Mouse (Mus musculus) adrenal gland, adult (tissue): Measurements from ENCODE around the gene Kremen2.

Experiments used
- DNase-seq, 2 experiments: peaks; one replicate each; pipeline ENCODE4 v3.0.0; 2022 to 2023; ENCODE audit warnings: low spot score in 1 of 2; ENCODE audit not compliant: inconsistent age in 2 of 2

The Kremen2 gene

GRCm38 (mm10) chr17:23737493-23738445 lies 7.9 kb downstream of the Kremen2 start:
- DNase-seq: no peak

DNA sequence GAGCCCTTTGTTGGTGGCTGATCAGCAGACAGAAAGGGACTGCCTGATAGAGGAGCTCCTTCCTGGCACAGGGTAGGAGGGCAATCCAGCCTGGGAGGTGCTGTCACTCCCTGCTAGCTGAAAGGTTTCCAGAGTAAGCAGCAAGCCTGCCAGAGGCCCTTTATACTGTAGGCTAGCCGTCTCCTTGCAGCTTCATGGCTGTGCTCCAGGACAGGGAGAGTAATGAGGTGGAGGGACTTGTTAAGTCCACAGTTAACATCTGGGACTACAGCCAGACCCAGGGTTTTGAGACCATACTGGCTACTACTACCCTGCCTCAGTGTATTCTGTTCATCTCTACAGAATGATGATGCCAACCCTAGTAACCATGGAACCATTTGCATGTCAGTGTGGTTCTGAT lies 11.3 kb downstream of the Kremen2 start:
- DNase-seq: no peak

DNA sequence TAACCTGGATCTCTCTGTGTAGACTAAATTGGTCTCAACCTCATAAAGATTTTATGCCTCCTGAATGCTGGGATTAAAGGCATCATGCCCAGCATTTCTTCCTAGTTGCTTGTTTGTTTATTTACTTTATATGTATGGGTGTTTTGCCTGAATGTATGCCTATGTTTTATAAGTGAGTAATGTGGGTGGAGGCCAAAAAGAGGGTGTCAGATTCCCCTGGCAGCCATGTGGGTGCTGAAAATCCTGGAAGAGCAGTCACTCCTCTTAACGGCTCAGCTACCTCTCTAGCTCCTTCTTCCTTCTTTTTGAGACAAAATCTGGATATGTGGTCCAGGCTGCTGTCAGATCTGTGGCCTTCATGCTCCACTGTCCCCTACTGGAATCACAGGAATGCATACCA lies 15.2 kb downstream of the Kremen2 start:
- DNase-seq: no peak

DNA sequence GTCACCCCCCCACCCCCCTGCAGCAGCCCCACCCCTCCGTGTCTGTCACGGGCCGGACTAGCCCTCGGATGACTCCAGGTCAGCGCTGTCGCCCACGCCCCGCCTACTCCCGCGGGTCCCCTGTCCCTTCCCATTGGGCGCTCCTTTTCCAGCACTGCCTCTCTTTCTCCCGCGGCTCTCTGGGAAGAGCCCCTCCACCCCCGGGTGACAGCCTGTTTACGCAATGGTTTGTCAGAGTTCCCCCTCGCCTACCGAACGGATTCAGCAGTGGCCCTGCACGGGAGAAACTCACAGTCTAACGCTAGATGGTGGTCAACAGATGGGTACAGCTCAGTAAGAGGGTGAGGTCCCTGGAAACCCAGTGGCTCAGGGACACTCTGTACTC lies 18.9 kb downstream of the Kremen2 start:
- peak; percentile 85 to 88 for DNase-seq

GRCm38 (mm10) chr17:23725999-23726757 lies 19.5 kb downstream of the Kremen2 start, which contains the start of gene Pkmyt1:
Gene Pkmyt1, plus strand, starts transcription at chr17:23726336.
- peak; percentile 97 to 99 for DNase-seq

GRCm38 (mm10) chr17:23725477-23725876 lies 20.2 kb downstream of the Kremen2 start:
- no peak for DNase-seq

DNA sequence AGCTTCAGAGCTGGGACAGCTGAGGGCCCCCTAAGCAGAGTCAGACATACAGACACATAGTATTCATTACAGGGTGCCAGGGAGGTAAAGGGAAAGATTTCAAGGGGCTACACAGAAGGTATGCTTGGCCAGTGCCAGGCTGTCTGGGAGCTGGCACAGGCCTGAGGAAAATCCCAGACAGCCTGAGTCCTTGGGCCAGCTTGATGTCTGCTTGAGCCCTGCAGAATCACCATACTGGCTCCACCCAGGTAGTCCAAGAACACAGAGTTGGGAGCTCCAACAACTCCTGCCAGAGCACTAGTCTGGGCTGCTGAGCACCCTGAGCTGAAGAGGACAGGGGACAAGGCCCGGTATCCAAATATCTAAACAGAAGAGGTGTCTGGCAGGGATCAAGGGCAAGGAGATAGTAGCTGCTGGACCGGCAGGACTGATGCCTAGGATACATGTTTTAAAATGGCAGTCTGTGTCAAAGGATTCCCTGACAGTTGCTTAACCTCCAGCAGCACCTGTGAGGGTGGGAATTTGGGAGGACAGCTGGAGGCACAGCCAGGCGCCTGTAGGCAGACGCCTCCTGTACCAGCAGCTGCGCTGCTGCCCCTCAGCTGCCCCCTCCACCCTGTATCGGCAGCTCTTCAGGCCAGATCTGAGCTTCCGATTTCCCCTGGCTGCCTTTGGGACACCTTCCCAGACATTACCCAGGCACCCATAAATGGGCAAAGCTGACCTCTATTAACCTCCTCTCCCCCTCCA lies 23.1 kb downstream of the Kremen2 start, which contains the start of gene 1520401A03Rik:
Gene 1520401A03Rik, minus strand, starts transcription at position 408 of the 750 bp plus-strand sequence.
- peak; percentile 61 to 83 for DNase-seq

DNA sequence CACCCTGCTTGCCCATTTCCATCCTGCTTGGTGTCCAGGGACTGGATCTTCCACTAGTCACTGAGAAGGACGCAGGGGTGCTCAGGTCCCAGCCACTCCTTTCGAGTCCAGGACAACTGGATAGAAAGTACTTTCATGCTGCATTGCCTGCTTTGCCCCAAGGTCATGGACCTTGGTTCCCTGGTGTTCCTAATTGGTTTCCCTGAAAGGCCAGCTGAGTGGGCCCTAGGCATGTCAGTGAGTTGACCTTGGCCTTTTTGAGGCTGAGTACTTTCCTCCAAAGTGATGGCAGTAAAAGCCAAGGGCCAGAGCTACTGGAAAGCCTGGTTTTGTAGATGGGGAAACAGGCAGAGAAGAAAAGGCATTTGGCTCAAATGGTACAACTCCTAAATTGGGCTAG lies 23.7 kb downstream of the Kremen2 start:
- peak; percentile 84 to 88 for DNase-seq

DNA sequence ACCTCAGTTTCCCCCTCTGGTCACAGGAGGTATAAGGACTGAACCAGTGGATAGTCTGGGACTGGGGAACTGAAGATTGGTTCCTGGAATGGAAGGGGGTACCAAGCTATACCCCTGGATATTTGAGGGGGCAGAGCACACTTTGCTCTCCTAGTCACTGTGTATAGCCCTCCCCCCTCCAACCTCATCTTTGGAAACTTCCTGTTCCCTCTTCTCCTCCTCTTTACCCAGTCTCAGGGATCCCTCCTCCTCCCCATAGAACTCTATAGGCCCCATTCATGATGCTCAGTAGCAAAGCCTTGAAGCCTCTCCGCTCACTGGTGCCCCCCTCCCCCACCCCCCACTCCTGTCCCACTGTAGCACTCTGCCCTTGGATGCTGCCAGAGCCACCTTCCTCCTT lies 26.2 kb downstream of the Kremen2 start:
- DNase-seq: no peak

DNA sequence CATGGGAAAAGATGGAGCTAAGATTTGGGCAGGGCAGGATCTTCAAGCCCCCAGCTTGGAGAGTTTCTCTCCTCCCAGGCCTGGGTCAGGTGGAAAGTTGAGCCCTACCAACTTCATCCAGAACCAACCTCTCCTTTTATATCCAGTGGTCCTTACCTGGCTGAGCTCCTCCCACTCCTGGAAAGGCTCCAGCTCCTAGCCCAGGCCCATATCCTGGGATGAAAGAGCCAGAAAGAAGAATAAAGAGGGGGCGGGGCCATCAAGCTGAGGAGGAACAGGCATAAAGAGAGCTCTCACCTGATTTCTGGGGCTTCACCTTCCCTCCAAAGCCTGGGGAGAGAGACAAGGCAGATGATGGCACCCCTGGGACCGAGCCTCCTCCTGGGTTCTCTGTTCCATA lies 28.6 kb downstream of the Kremen2 start:
- no peak for DNase-seq

- DNase-seq: peak; percentile 75 to 87
These were observed 39.4 kb downstream of the Kremen2 start for GRCm38 (mm10) chr17:23706212-23706611.

- DNase-seq: no peak
These were observed 40.0 kb downstream of the Kremen2 start for GRCm38 (mm10) chr17:23705525-23706104.

- no peak for DNase-seq
These were observed 40.9 kb downstream of the Kremen2 start for GRCm38 (mm10) chr17:23704741-23705140.

DNA sequence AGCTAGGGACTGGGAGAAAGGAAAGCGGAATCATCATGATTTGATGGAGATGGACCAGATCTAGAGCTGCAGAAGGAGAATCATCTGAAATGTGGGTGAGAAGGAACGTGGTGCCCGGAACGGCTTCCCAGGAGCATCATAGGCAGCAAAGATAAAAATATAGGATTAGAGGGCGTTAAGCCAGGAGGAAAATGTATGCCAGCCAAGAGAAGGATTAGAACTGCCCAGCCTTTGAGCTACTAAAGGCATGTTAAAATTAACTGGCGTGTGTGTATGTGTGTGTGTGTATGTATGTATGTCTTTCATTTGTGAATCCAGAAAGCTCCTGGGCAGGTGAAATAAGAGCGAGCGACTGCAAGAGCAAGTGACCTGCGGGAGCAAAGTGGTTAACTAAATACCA lies 42.3 kb downstream of the Kremen2 start:
- no peak for DNase-seq

DNA sequence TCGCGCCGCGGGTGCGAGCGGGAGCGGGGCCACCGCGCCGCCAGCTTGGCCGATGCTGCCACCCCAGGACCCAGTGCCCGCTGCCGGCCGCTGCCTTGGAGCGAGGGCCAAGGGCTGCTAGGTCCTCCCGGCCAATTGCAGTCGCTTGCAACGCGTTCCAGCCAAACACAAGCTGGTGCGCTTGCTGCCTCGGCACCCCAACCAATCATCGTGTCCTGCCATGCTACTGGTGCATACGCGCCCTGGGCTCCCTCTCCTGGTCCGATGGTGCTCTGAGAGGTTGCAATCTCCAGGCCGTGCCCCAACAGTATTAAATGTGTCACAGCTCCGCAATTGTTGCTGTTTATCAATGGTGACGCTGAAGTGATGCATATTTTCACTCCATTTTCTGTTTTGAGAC lies 45.6 kb downstream of the Kremen2 start:
- DNase-seq: peak; percentile 93 to 97

GRCm38 (mm10) chr17:23699131-23700077 lies 46.2 kb downstream of the Kremen2 start:
- DNase-seq: peak in 1 of 2 experiments; percentile 77

DNA sequence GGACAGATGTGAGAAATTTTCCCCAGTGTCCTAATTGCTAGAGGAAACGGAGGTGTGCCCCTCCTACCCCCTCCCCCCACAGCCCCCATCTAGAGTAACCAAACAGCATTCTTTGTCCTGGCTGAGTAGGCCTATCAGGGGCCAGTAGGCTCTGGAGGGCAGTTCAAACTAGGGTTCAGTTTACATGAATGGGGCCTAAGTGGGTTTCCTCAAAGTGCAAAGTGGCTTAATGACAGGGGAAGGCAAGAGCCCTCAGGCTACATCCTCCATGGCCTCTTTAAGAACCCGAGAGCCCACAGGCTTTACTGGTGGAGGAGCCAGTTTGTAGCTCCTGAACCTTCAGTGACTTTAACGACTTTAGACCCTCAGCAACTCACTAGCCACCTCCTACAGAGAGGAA lies 49.8 kb downstream of the Kremen2 start:
- DNase-seq: no peak

- DNase-seq: no peak
These were observed 51.1 kb downstream of the Kremen2 start for GRCm38 (mm10) chr17:23694491-23694890.
